Mouse (Mus musculus): ENCODE results near the gene Timm17b. TPM values are rescaled to one million over a fixed set of nuclear protein-coding genes. Genes with fewer than 3 reads are reported as not detected.

Timm17b gene
- 10 to 100 TPM; 48.6 to 57.2 TPM for total RNA-seq (2023)

DNA sequence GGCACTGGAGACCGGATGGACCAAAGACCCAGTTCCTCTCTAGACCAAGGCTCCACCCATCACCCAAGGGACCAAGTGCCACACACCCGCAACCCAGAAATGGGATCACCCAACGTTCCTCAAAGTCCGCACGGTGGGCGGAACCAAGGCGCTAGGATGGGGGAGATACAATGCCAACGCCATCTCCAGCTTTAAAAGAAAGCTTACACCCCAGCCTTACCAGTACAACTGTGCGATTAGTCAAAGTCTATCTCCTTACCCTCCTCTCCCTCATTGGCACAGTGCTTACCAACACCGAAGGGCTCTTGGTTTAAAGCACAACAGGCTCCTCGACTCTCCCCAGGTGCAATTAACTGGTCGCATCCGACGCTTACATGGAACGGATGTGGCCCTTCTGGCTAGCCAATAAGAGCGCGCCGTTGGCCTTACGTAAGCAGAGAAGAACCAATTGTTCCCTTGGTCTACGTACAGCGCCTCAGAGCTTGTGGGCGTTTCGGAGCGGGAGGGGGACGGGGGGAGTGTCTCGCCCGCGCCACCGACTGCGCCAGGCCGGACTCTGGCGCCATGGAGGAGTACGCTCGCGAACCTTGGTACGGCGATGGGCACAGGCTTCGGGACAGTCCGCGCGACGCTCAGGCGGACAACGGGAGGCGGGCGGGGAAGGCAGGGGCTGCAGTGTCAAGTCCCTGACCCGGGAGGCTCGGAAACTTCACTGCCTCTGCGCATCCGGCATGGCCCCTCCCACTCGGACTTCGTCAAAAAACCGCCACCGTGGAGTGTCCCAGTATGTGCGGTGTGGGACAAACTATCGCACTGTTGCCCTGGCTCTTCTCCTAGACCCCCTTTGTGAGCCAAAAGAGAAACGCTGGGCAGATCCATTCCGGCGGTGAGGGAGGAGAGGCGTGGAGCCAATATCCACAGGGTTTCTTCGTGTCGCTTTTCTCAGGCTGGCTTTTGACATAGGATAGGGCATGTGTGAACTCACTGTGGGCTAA, at the start of gene Timm17b, which contains the start of gene Pqbp1:
TSS of gene Timm17b (plus strand) at position 478 of the 995 bp plus-strand sequence.
TSS of gene Pqbp1 (minus strand) at position 390 of the 995 bp plus-strand sequence.

GRCm38 (mm10) chrX:7878007-7878419, 21.1 kb upstream of the Timm17b start, which contains the start of gene Pim2:
Gene Pim2 (plus strand): TSS chrX:7878262.

GRCm38 (mm10) chrX:7883841-7884567, 15.2 kb upstream of the Timm17b start, which contains the start of gene Slc35a2:
Gene Slc35a2 (plus strand): TSS chrX:7884028.

GRCm38 (mm10) chrX:7907735-7908134, 8.6 kb downstream of the Timm17b start, which contains the start of gene Gm10491:
Gene Gm10491 (minus strand): TSS chrX:7907835.

GRCm38 (mm10) chrX:7909242-7909641, 10.1 kb downstream of the Timm17b start, which contains the start of gene Gm10490:
Gene Gm10490 (plus strand): TSS chrX:7909542.

GRCm38 (mm10) chrX:7919601-7920383, 20.6 kb downstream of the Timm17b start, which contains the start of gene Pcsk1n:
Gene Pcsk1n (plus strand): TSS chrX:7919822.

GRCm38 (mm10) chrX:7928270-7928790, 29.2 kb downstream of the Timm17b start, which contains the start of gene Eras:
Gene Eras (minus strand): TSS chrX:7928607.

GRCm38 (mm10) chrX:7947108-7947899, 48.1 kb downstream of the Timm17b start, which contains the start of gene Hdac6:
Gene Hdac6 (minus strand): TSS chrX:7947889.

Other genes with a start within 250 kb of the Timm17b start
- gene Prickle3, start 242.1 kb upstream of the Timm17b start, total RNA-seq (2023) = 10 to 100 TPM; 39.8 to 50.1 TPM
- 100 to 1,000 TPM; 469 to 499 TPM for gene Plp2, start 228.0 kb upstream of the Timm17b start, total RNA-seq (2023)
- gene Magix, start 218.1 kb upstream of the Timm17b start, total RNA-seq (2023) = under 1 TPM; 0.27 to 0.35 TPM
- gene Gpkow, start 202.2 kb upstream of the Timm17b start, total RNA-seq (2023) = 10 to 100 TPM; 30.3 to 38.9 TPM
- 10 to 100 TPM; 46.7 to 57.0 TPM for gene Wdr45, start 185.0 kb upstream of the Timm17b start, total RNA-seq (2023)
- not detected for gene Gm45208, start 177.1 kb upstream of the Timm17b start, total RNA-seq (2023)
- gene Praf2, start 170.9 kb upstream of the Timm17b start, total RNA-seq (2023) = 1 to 10 TPM; 3.8 to 5.6 TPM
- under 1 TPM in 1 of 2 experiments, not detected in 1; 0.18 TPM for gene Ccdc120, start 148.5 kb upstream of the Timm17b start, total RNA-seq (2023)
- gene Tfe3, start 136.8 kb upstream of the Timm17b start, total RNA-seq (2023) = 10 to 100 TPM; 63.8 to 76.2 TPM
- gene Gripap1, start 109.6 kb upstream of the Timm17b start, total RNA-seq (2023) = 100 to 1,000 TPM; 135 to 144 TPM
- gene Kcnd1, start 77.1 kb upstream of the Timm17b start, total RNA-seq (2023) = 1 to 10 TPM; 1.3 to 5.8 TPM
- gene Otud5, start 58.0 kb upstream of the Timm17b start, total RNA-seq (2023) = 100 to 1,000 TPM; 115 to 130 TPM
- 1 to 10 TPM; 4.4 to 5.6 TPM for gene Pim2, start 21.1 kb upstream of the Timm17b start, total RNA-seq (2023)
- gene Slc35a2, start 15.3 kb upstream of the Timm17b start, total RNA-seq (2023) = 10 to 100 TPM; 15.6 to 23.7 TPM
- 10 to 100 TPM; 37.7 to 43.9 TPM for gene Pqbp1, start 88 bp upstream of the Timm17b start, total RNA-seq (2023)
- not detected for gene Gm10491, start 8.5 kb downstream of the Timm17b start, total RNA-seq (2023)
- not detected for gene Gm10490, start 10.2 kb downstream of the Timm17b start, total RNA-seq (2023)
- not detected for gene Pcsk1n, start 20.5 kb downstream of the Timm17b start, total RNA-seq (2023)
- not detected for gene Eras, start 29.2 kb downstream of the Timm17b start, total RNA-seq (2023)
- 10 to 100 TPM in 1 of 2 experiments, 1 to 10 TPM in 1; 8.4 to 10.1 TPM for gene Hdac6, start 48.5 kb downstream of the Timm17b start, total RNA-seq (2023)
- 10 to 100 TPM in 1 of 2 experiments, 1 to 10 TPM in 1; 4.3 to 12.0 TPM for gene Gata1, start 78.7 kb downstream of the Timm17b start, total RNA-seq (2023)
- gene Glod5, start 119.1 kb downstream of the Timm17b start, total RNA-seq (2023) = not detected
- 10 to 100 TPM; 30.6 to 35.0 TPM for gene Suv39h1, start 175.4 kb downstream of the Timm17b start, total RNA-seq (2023)
- gene Was, start 191.1 kb downstream of the Timm17b start, total RNA-seq (2023) = 100 to 1,000 TPM; 161 to 164 TPM
- gene Wdr13, start 233.5 kb downstream of the Timm17b start, total RNA-seq (2023) = 10 to 100 TPM; 34.0 to 39.2 TPM
- 100 to 1,000 TPM; 325 to 356 TPM for gene Rbm3, start 246.5 kb downstream of the Timm17b start, total RNA-seq (2023)